Mouse (Mus musculus): ENCODE data around the gene Bmp6. TPM values are rescaled to one million over a fixed set of nuclear protein-coding genes. Genes with fewer than 3 reads are reported as not detected.

Bmp6 gene
- 1.5 and 1.8 TPM in 2 replicates for polyA plus RNA-seq (2011; ENCODE audit: insufficient read length, low read depth, missing spikeins)

DNA sequence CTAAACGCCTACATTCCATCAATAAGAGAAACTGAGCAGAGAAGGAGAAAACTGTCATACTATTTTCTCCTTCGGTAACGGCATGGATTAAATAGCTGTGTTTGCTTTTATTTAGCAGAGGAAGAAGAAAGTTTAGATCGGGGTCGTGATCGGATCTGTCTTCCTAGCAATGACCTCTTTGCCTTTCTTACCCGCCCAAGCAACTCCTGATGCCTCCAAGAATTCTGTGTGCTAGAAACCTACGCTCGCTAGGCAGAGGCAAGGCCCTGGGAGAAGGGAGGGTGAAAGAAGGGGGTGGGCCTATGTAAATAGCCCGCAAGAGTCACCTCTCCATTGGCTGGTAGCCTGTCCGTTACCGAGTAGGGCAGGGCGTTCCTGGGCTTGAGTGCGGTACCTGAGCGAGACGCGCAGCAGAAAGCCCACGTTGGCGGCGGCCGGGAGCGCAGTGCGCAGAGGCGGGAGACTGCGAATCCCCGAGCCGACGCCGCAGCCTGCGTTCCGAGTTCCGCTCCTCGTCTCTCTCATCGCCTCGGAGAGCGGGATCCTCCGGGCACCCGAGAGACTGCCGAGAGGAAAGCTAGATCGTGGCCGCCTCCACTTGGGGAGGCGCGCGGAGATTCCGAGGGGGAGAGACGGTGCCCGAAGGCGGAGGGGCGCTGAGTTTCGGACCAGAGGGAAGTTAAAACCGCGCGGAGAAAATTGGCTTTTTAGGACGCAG is at the start of gene Bmp6:
Bmp6 (plus strand) TSS at position 395 of the 718 bp plus-strand sequence.
- no peak within 1 kb of the TSS for H3K27ac ChIP-seq (ENCODE audit: insufficient read depth, low read length)
- H3K4me1 ChIP-seq (ENCODE audit: control insufficient read depth, insufficient read depth, low read length) = peaks cover 7% of the 10 kb centered on the region; the same call in 1 of the 2 replicates
- peak within 1 kb of the TSS; percentile 28 for H3K4me3 ChIP-seq (ENCODE audit: insufficient read depth, low read length)
- TF ChIP-seq POLR2A (IDR thresholded peaks at IDR 0.05; ENCODE audit: low read depth, low read length) (no peak), CTCF (IDR thresholded peaks at IDR 0.05; ENCODE audit: borderline replicate concordance, insufficient read depth, low read length) (no peak)

DNA sequence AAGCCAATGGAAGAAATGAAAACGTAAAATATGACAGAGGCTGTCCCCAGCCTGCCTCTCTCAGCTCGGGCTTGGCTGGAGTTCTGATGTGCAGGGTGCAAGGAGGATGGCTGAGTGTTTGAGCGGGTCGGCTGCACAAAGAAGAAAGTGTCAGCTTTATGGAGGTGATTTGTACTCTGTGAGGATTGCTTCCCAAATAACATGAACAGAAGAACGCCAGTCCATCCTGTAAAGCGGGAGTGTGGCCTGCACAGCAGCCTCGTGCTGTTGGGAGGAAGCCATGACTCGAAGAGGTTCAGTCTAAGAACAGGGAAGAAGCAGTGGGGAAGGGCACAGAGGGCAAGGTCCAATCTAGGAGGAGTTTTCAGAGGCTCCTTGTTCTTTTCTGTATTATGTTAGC is 48.7 kb upstream of the Bmp6 start:
- TF ChIP-seq POLR2A (IDR thresholded peaks at IDR 0.05; ENCODE audit: low read depth, low read length) (no peak), CTCF (IDR thresholded peaks at IDR 0.05; ENCODE audit: borderline replicate concordance, insufficient read depth, low read length) (no peak)
- Histone ChIP-seq H3K4me1 (ENCODE audit: control insufficient read depth, insufficient read depth, low read length) (no peaks in the 10 kb centered on the region), H3K27ac (ENCODE audit: insufficient read depth, low read length) (no peak overlapping the region), H3K4me3 (ENCODE audit: insufficient read depth, low read length) (no peak overlapping the region)

DNA sequence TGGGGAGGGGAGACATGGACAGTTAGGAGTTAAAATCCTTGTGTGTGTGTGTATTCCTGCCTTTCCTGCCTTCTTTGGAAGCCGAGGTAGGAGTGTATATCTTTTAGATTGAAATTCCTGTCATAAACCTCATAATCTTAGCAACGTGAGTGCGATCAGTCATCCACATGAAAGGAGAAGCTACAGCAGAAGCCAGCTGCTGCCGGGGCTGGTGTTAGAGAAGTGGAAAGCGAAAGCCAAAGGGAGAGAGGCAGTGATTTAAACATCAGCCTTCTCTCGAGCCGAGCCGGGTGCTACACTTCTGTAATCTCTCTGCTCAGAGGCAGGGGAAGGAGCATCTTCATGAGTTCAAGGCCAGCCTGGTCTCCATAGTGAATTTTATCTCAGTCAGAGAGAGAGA is 48.3 kb upstream of the Bmp6 start:
- Histone ChIP-seq H3K27ac (ENCODE audit: insufficient read depth, low read length) (no peak overlapping the region), H3K4me1 (ENCODE audit: control insufficient read depth, insufficient read depth, low read length) (no peaks in the 10 kb centered on the region), H3K4me3 (ENCODE audit: insufficient read depth, low read length) (no peak overlapping the region)
- no peak for TF ChIP-seq POLR2A (IDR thresholded peaks at IDR 0.05; ENCODE audit: low read depth, low read length)
- no peak for TF ChIP-seq CTCF (IDR thresholded peaks at IDR 0.05; ENCODE audit: borderline replicate concordance, insufficient read depth, low read length)

DNA sequence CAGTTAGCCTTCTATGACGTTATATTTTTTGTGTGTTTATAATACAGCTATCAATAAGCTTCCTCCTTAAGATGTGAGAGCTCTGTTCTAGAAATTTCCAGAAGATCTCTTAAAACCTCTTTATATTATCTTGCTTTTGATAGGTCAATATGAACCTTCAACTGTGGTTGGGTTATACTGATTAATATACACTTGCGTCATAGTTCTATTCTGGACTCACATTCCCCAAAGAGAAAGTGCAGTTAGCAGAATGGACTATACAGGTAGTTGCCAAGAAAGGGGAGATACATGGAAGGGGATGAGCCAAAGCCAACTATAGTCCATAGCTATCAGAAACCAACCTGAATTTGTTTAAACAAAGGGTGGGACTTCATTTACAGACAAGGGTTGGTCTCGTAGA is 33.8 kb upstream of the Bmp6 start:
- H3K27ac ChIP-seq (ENCODE audit: insufficient read depth, low read length) = no peak overlapping the region
- no peak overlapping the region for H3K4me3 ChIP-seq (ENCODE audit: insufficient read depth, low read length)
- no peaks in the 10 kb centered on the region for H3K4me1 ChIP-seq (ENCODE audit: control insufficient read depth, insufficient read depth, low read length)
- TF ChIP-seq CTCF (IDR thresholded peaks at IDR 0.05; ENCODE audit: borderline replicate concordance, insufficient read depth, low read length) (no peak), POLR2A (IDR thresholded peaks at IDR 0.05; ENCODE audit: low read depth, low read length) (no peak)

DNA sequence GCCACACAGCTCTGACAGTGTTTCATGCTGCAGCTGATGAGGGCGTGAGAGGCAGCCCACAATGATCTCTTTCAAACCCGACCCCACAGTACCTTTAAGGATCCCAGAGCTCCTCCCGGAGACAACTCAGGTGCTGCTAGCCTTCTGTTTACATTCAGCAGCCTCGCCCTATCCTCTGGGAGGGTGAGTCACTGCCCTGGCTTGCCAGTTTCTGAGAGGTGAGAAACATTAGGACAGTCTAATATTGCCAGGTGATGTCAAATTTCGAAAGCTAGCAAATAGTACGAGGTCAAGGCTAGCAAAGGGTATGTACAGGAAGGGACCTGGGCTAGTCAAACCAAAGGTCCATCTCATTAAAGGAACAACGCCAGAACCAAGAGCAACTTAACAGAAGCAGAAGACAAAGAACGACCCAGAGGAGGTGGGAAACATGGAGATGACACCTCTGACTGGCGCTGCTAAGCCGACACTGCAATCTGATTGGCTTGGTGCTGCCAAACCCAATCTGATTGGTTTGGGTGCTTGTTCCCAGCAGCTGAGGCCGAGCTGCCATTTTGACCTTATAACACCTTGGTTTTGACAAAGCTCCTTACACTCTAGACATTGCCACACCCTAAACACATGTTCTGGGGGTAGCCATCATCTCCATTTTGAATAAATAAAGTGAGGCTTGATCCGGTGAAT is 32.4 kb upstream of the Bmp6 start:
- H3K4me3 ChIP-seq (ENCODE audit: insufficient read depth, low read length) = no peak overlapping the region
- TF ChIP-seq CTCF (IDR thresholded peaks at IDR 0.05; ENCODE audit: borderline replicate concordance, insufficient read depth, low read length) (no peak), POLR2A (IDR thresholded peaks at IDR 0.05; ENCODE audit: low read depth, low read length) (no peak)
- no peak overlapping the region for H3K27ac ChIP-seq (ENCODE audit: insufficient read depth, low read length)
- H3K4me1 ChIP-seq (ENCODE audit: control insufficient read depth, insufficient read depth, low read length) = no peaks in the 10 kb centered on the region

DNA sequence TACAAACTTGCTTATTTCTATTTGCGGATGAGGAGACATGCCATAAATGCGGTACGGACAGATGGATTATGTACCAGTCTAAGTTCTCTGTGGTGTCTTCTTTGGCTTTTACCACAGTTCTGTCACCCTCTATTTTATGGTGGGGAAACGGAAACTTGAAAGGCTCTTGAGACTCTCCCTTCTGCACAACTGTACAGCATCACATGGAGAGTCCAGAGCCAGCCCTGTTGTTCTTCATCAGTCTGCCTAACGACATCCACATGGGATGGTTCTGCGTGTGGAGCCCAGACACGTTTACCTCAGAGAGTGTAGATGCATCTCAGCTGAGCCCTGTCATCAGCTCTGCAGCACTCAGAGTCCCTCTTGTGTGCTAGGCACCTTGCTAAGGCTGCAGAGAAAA is 30.3 kb upstream of the Bmp6 start:
- TF ChIP-seq POLR2A (IDR thresholded peaks at IDR 0.05; ENCODE audit: low read depth, low read length) (no peak), CTCF (IDR thresholded peaks at IDR 0.05; ENCODE audit: borderline replicate concordance, insufficient read depth, low read length) (no peak)
- H3K27ac ChIP-seq (ENCODE audit: insufficient read depth, low read length) = no peak overlapping the region
- no peaks in the 10 kb centered on the region for H3K4me1 ChIP-seq (ENCODE audit: control insufficient read depth, insufficient read depth, low read length)
- H3K4me3 ChIP-seq (ENCODE audit: insufficient read depth, low read length) = no peak overlapping the region

DNA sequence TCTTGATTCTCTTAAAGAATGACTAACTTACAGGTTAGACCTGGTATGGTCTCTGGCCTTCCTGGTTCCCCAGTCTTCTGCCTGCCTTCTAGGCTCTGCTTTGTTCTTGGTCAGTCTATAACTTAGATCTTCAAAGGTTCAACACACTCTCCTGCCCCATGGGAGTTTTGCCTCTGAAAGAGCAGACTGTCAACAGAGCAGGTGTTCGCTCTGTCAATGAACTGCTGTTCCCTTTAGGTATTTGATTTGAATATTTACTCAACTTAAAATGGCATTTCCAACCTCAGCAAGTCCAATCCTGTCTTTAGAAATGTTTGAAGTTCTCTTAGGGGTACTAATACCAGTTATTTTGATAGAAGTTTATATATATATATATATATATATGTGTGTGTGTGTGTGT is 26.5 kb upstream of the Bmp6 start:
- Histone ChIP-seq H3K27ac (ENCODE audit: insufficient read depth, low read length) (no peak overlapping the region), H3K4me1 (ENCODE audit: control insufficient read depth, insufficient read depth, low read length) (no peaks in the 10 kb centered on the region), H3K4me3 (ENCODE audit: insufficient read depth, low read length) (no peak overlapping the region)
- no peak for TF ChIP-seq CTCF (IDR thresholded peaks at IDR 0.05; ENCODE audit: borderline replicate concordance, insufficient read depth, low read length)
- no peak for TF ChIP-seq POLR2A (IDR thresholded peaks at IDR 0.05; ENCODE audit: low read depth, low read length)

DNA sequence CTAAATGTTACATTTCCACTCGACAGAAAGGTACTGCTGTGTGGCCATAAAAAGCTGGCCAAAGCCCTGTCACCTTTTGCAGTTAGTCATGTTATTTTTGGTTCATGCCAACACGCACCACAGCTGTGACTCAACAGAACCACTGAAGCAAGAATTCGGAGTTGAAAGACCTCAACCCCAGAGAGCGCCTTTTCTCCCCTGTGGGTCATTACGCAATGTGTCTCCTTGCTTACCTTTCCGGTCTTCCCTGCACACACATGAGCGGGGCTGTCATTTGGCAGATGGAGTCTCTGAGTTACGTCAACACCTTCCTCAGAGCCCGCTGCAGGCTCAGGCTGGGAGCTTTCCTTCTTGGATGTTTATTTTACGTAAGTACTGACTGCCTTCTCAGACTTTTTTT is 24.6 kb upstream of the Bmp6 start:
- Histone ChIP-seq H3K4me3 (ENCODE audit: insufficient read depth, low read length) (no peak overlapping the region), H3K4me1 (ENCODE audit: control insufficient read depth, insufficient read depth, low read length) (no peaks in the 10 kb centered on the region), H3K27ac (ENCODE audit: insufficient read depth, low read length) (0 out of 2 replicates have a peak overlapping the region, but pooled peaks have one; percentile 4)
- TF ChIP-seq CTCF (IDR thresholded peaks at IDR 0.05; ENCODE audit: borderline replicate concordance, insufficient read depth, low read length) (no peak), POLR2A (IDR thresholded peaks at IDR 0.05; ENCODE audit: low read depth, low read length) (no peak)

DNA sequence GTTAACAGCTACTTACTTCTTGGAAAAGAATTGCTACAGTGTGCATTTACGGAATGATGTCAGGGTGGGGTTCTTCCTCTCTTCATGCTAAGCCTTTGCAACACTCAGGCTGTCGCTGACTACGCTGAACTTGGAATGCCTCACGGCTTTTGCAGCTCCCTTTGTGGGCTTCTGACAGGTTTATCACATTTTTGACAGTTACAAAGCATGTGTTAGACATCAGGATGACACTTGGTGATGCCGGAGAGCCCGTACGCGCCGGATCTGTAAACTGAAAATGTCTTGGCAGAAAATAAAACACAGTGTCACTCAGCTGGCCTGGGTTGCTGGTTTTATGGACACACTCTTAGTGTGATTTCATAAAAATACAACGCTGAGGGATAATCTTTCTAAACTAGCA is 20.5 kb upstream of the Bmp6 start:
- TF ChIP-seq CTCF (IDR thresholded peaks at IDR 0.05; ENCODE audit: borderline replicate concordance, insufficient read depth, low read length) (no peak), POLR2A (IDR thresholded peaks at IDR 0.05; ENCODE audit: low read depth, low read length) (no peak)
- no peaks in the 10 kb centered on the region for H3K4me1 ChIP-seq (ENCODE audit: control insufficient read depth, insufficient read depth, low read length)

DNA sequence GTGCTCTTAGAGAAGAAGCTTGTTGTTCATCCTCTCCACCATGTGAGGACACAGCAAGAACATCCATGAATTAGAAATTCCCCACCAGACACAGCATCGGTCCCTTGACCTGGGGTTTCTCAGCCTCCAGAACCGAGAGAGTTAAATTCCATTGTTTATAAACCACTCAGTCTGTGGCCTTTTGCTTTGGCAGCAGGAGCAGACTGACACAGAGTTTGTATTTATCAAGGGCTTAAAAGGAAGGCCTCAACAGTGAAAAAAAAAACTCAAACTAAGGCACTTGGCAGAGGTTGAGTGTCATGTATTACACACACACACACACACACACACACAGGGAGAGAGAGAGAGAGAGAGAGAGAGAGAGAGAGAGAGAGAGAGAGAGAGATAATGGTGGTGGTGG is 17.5 kb upstream of the Bmp6 start:
- no peak overlapping the region for H3K4me3 ChIP-seq (ENCODE audit: insufficient read depth, low read length)
- no peak for TF ChIP-seq CTCF (IDR thresholded peaks at IDR 0.05; ENCODE audit: borderline replicate concordance, insufficient read depth, low read length)
- no peak for TF ChIP-seq POLR2A (IDR thresholded peaks at IDR 0.05; ENCODE audit: low read depth, low read length)
- no peak overlapping the region for H3K27ac ChIP-seq (ENCODE audit: insufficient read depth, low read length)
- H3K4me1 ChIP-seq (ENCODE audit: control insufficient read depth, insufficient read depth, low read length) = no peaks in the 10 kb centered on the region

More for the DNA sequence above, 20.5 kb upstream of the Bmp6 start:
- H3K4me3 ChIP-seq (ENCODE audit: insufficient read depth, low read length) = no peak overlapping the region
- no peak overlapping the region for H3K27ac ChIP-seq (ENCODE audit: insufficient read depth, low read length)
